ENCODE assay signal across 30 mouse cellular contexts in genomic region chr9:78386947-78387346, GRCm38 (mm10). TPM values are rescaled to one million over a fixed set of nuclear protein-coding genes. Genes with fewer than 3 reads are reported as not detected.
DNase-seq lines count a peak whose midpoint lies in the region; TF ChIP-seq lines count a peak whose summit lies in the region.
"Had no signal": no experiment of that assay in that cellular context is flagged by ENCODE, and none has a peak within 500 bp of the region (broad histone marks: within the 10 kb centered on the region; RNA-seq: fewer than 3 reads in every experiment).

No protein-coding gene starts in this region.

- H3K9me3 ChIP-seq in CH12.LX (replicated peaks; ENCODE audit: low read length) = peaks cover 3% of the 10 kb centered on the region
- H3K9me3 ChIP-seq: G1E had no signal

- peaks cover 17% of the 10 kb centered on the region for H3K27me3 ChIP-seq in CH12.LX (replicated peaks)

- no peak overlapping the region for H3K4me3 ChIP-seq in CH12.LX (replicated peaks in 1 of 3; ENCODE audit: low read depth in 2 of 3, low read length in 2 of 3, poor library complexity in 1 of 3)

- no peak overlapping the region for H3K27ac ChIP-seq in CH12.LX (ENCODE audit: insufficient read depth, low read depth)

- in situ Hi-C loops in CH12.LX (cut with MboI; ENCODE audit: low pct_ligation_motif_present, low pct_unique_long_range_greater_than_20kb, low sequenced_read_pairs) = no loop called here

- no peaks in the 10 kb centered on the region for H3K79me2 ChIP-seq in CH12.LX (replicated peaks; ENCODE audit: control insufficient read depth, extremely low read depth, insufficient read depth, poor library complexity, severe bottlenecking)

- DNase-seq in 416B (ENCODE audit: low read depth) (peak; percentile 17), CH12.LX (ENCODE audit: extremely low read depth) (peak; percentile 34)
- peak; percentile 13 for DNase-seq in CD4-positive helper T cell, adult 2 months (ENCODE audit: low read depth, low spot score)
- DNase-seq in induced T-regulatory cell, adult 2 months (ENCODE audit: low read depth) = peak; percentile 39
- DNase-seq in left cerebral cortex, postnatal 14 days (ENCODE audit: low spot score in 2 of 2) = no peak
- DNase-seq in layer of hippocampus, postnatal 14 days (ENCODE audit: low spot score in 2 of 2) = no peak
- DNase-seq in gastrocnemius, postnatal 10 days = no peak
- DNase-seq in heart, postnatal 25 days (ENCODE audit: low spot score) = no peak
- DNase-seq: adrenal gland, adult 2 months; adrenal gland, adult 8-10 months; adrenal gland, postnatal 10 days; adrenal gland, postnatal 14 days; adrenal gland, postnatal 25 days; adrenal gland, postnatal 36 days; B cell, adult 2 months; cerebellum, adult 11 months; cerebellum, adult 11-12 months; cerebellum, adult 18-20 months; cerebellum, adult 2 months; cerebellum, adult 8-10 months had no signal

- H3K9ac ChIP-seq in CH12.LX (ENCODE audit: insufficient read depth, low read depth) = no peak overlapping the region

- H3K4me2 ChIP-seq in CH12.LX (ENCODE audit: insufficient read depth, low read depth, poor library complexity, severe bottlenecking) = no peak overlapping the region

- intact Hi-C loops in left cerebral cortex, postnatal 14 days (cut with DNase I) = no loop called here
- intact Hi-C loops in heart, postnatal 25 days (cut with DNase I) = no loop called here

- no peak for TF ChIP-seq RAD21 in CH12.LX (IDR thresholded peaks at IDR 0.05; ENCODE audit: low read depth, low read length)

- dilution Hi-C loops in CH12.LX (cut with MboI; ENCODE audit: extremely low pct_ligation_motif_present, extremely low pct_unique_long_range_greater_than_20kb, low sequenced_read_pairs) = no loop called here

- TF ChIP-seq EP300 in CH12.LX (IDR thresholded peaks at IDR 0.05; ENCODE audit: low read length) = peak; percentile 88

- no peak for TF ChIP-seq POLR2A in CH12.LX (IDR thresholded peaks at IDR 0.05; ENCODE audit: low read depth, low read length)

- peaks cover 3 to 5% of the 10 kb centered on the region in 2 experiments; a peak in 2 of 4 replicates for H3K4me1 ChIP-seq in CH12.LX (ENCODE audit: control insufficient read depth in 1 of 2, insufficient read depth in 2 of 2)

- no peaks in the 10 kb centered on the region for H3K36me3 ChIP-seq in CH12.LX (replicated peaks in 1 of 2; ENCODE audit: control insufficient read depth in 1 of 2, insufficient read depth in 1 of 2, low read length in 1 of 2)
- H3K36me3 ChIP-seq: G1E had no signal

- TF ChIP-seq CTCF in CH12.LX (conservative IDR thresholded peaks at IDR 0.05 in 1 of 2, IDR thresholded peaks at IDR 0.05 in 1 of 2; ENCODE audit: low read depth in 2 of 2, low read length in 2 of 2) = no peak

TF ChIP-seq in CH12.LX, 34 proteins besides CTCF, POLR2A, EP300 and RAD21:
- TF ChIP-seq TCF12 (IDR thresholded peaks at IDR 0.05; ENCODE audit: low read depth, low read length) (no peak), ZC3H11A (IDR thresholded peaks at IDR 0.05; ENCODE audit: low read depth, low read length) (no peak), NELFE (IDR thresholded peaks at IDR 0.05; ENCODE audit: low read depth, low read length) (no peak), USF1 (IDR thresholded peaks at IDR 0.05; ENCODE audit: low read depth, low read length) (no peak), PAX5 (IDR thresholded peaks at IDR 0.05; ENCODE audit: low read length) (no peak), MYC (IDR thresholded peaks at IDR 0.05; ENCODE audit: low read depth, low read length) (peak; percentile 42; the same call in 1 of the 2 replicates), MEF2A (IDR thresholded peaks at IDR 0.05; ENCODE audit: borderline replicate concordance, low read depth, low read length) (no peak), ELF1 (IDR thresholded peaks at IDR 0.05; ENCODE audit: low read depth, low read length) (no peak), BHLHE40 (IDR thresholded peaks at IDR 0.05; ENCODE audit: low read depth, low read length) (peak; percentile 55), SMC3 (IDR thresholded peaks at IDR 0.05; ENCODE audit: low read depth, low read length) (no peak), IRF4 (IDR thresholded peaks at IDR 0.05; ENCODE audit: low read depth, low read length) (peak; percentile 65), RCOR1 (conservative IDR thresholded peaks at IDR 0.05; ENCODE audit: low read depth, low read length) (0 out of 2 replicates have a peak, but pooled peaks have one; percentile 26), NRF1 (IDR thresholded peaks at IDR 0.05; ENCODE audit: low read depth, low read length) (no peak), JUN (IDR thresholded peaks at IDR 0.05; ENCODE audit: insufficient read depth, low read depth, low read length) (peak; percentile 72), CHD2 (IDR thresholded peaks at IDR 0.05; ENCODE audit: low read length) (no peak), ZMIZ1 (IDR thresholded peaks at IDR 0.05; ENCODE audit: low read depth, low read length) (no peak), KAT2A (IDR thresholded peaks at IDR 0.05; ENCODE audit: insufficient replicate concordance, low read length) (no peak), ETS1 (conservative IDR thresholded peaks at IDR 0.05; ENCODE audit: low read depth, low read length) (no peak), ZNF384 (IDR thresholded peaks at IDR 0.05; ENCODE audit: low read depth, low read length) (no peak), GABPA (IDR thresholded peaks at IDR 0.05; ENCODE audit: insufficient replicate concordance, low read depth, low read length) (no peak), SIN3A (IDR thresholded peaks at IDR 0.05; ENCODE audit: low read length) (no peak), TBP (conservative IDR thresholded peaks at IDR 0.05; ENCODE audit: low read depth, low read length) (no peak), CHD1 (IDR thresholded peaks at IDR 0.05; ENCODE audit: low read depth, low read length) (no peak), JUND (conservative IDR thresholded peaks at IDR 0.05; ENCODE audit: low read depth, low read length) (peak; percentile 87), MAFK (IDR thresholded peaks at IDR 0.05; ENCODE audit: insufficient replicate concordance, low read length) (peak; percentile 60; the same call in 1 of the 2 replicates), ZKSCAN1 (IDR thresholded peaks at IDR 0.05; ENCODE audit: borderline replicate concordance, low read depth, low read length) (no peak), POLR2AphosphoS2 (IDR thresholded peaks at IDR 0.05; ENCODE audit: low read depth, low read length) (no peak), HCFC1 (IDR thresholded peaks at IDR 0.05; ENCODE audit: low read depth, low read length) (no peak), MAX (IDR thresholded peaks at IDR 0.05; ENCODE audit: low read length) (no peak), USF2 (conservative IDR thresholded peaks at IDR 0.05; ENCODE audit: low read depth, low read length) (no peak), UBTF (IDR thresholded peaks at IDR 0.05; ENCODE audit: low read depth, low read length) (no peak)

RNA-seq across cellular contexts. Expression of gene Ooep, which starts 8.4 kb away (rescaled TPM):
- total RNA-seq in CH12.LX (2012; rRNA removed) (not detected in 2 replicates), CH12.LX (2014; rRNA removed) (not detected in 2 replicates)
- polyA plus RNA-seq in CH12.LX (2012; ENCODE audit: insufficient read length, low read depth) = not detected in 2 replicates
- not detected for total RNA-seq in left cerebral cortex, postnatal 14 days (2021)
- total RNA-seq in layer of hippocampus, postnatal 14 days (2021) = under 1 TPM; 0.21 to 0.29 TPM
- total RNA-seq in gastrocnemius, postnatal 10 days (2021) = under 1 TPM in 1 of 2 experiments, not detected in 1; 0.12 TPM
- total RNA-seq in heart, postnatal 25 days (2021) = not detected
- total RNA-seq: adrenal gland, adult 18-20 months; adrenal gland, adult 2 months; adrenal gland, adult 8-10 months; adrenal gland, postnatal 14 days; adrenal gland, postnatal 25 days; adrenal gland, postnatal 36 days; G1E; MEL had no signal
- polyA plus RNA-seq: adrenal gland, adult 2 months; CD4-positive, CD25-positive, alpha-beta regulatory T cell, adult 4 months; G1E; Patski had no signal

RNA-seq across cellular contexts. Expression of gene Ddx43, which starts 8.6 kb away (rescaled TPM):
- not detected in 2 replicates for total RNA-seq in CH12.LX (2012; rRNA removed)
- not detected in 2 replicates for total RNA-seq in CH12.LX (2014; rRNA removed)
- polyA plus RNA-seq in CH12.LX (2012; ENCODE audit: insufficient read length, low read depth) = not detected in 2 replicates
- not detected for total RNA-seq in left cerebral cortex, postnatal 14 days (2021)
- total RNA-seq in layer of hippocampus, postnatal 14 days (2021) = under 1 TPM in 1 of 2 experiments, not detected in 1; 0.14 TPM
- total RNA-seq in gastrocnemius, postnatal 10 days (2021) = not detected
- not detected for total RNA-seq in heart, postnatal 25 days (2021)
- total RNA-seq: adrenal gland, adult 18-20 months; adrenal gland, adult 2 months; adrenal gland, adult 8-10 months; adrenal gland, postnatal 10 days; adrenal gland, postnatal 14 days; adrenal gland, postnatal 25 days; adrenal gland, postnatal 36 days had no signal
- polyA plus RNA-seq: C2C12, G1E had no signal

RNA-seq across cellular contexts. Expression of gene Dppa5a, which starts 19.0 kb away (rescaled TPM):
- total RNA-seq in CH12.LX (2012; rRNA removed) (not detected in 2 replicates), CH12.LX (2014; rRNA removed) (not detected in 2 replicates)
- polyA plus RNA-seq in CH12.LX (2012; ENCODE audit: insufficient read length, low read depth) = not detected in 2 replicates
- total RNA-seq in left cerebral cortex, postnatal 14 days (2021) = not detected
- not detected for total RNA-seq in layer of hippocampus, postnatal 14 days (2021)
- total RNA-seq in gastrocnemius, postnatal 10 days (2021) = not detected
- total RNA-seq in heart, postnatal 25 days (2021) = not detected
- total RNA-seq: adrenal gland, adult 18-20 months; adrenal gland, adult 2 months; adrenal gland, adult 8-10 months; adrenal gland, postnatal 14 days; adrenal gland, postnatal 25 days; adrenal gland, postnatal 36 days; adrenal gland, postnatal 4 days; G1E; MEL had no signal
- polyA plus RNA-seq: activated CD4-positive, CD25-positive, alpha-beta regulatory T cell, adult 4 months; adrenal gland, adult 2 months; CD4-positive, CD25-positive, alpha-beta regulatory T cell, adult 4 months; G1E; Patski had no signal

RNA-seq across cellular contexts. Expression of gene Gsta2, which starts 31.4 kb away (rescaled TPM):
- total RNA-seq in CH12.LX (2012; rRNA removed) (not detected in 2 replicates), CH12.LX (2014; rRNA removed) (not detected in 2 replicates)
- not detected in 2 replicates for polyA plus RNA-seq in CH12.LX (2012; ENCODE audit: insufficient read length, low read depth)
- total RNA-seq in left cerebral cortex, postnatal 14 days (2021) = not detected
- total RNA-seq in layer of hippocampus, postnatal 14 days (2021) = not detected
- total RNA-seq in gastrocnemius, postnatal 10 days (2021) = not detected
- 1 to 10 TPM in 1 of 2 experiments, under 1 TPM in 1; 0.45 to 1.2 TPM for total RNA-seq in heart, postnatal 25 days (2021)
- total RNA-seq: ES-E14, G1E, MEL had no signal
- polyA plus RNA-seq: activated CD4-positive, CD25-positive, alpha-beta regulatory T cell, adult 4 months; adrenal gland, adult 2 months; brain, embryonic 14.5 days; CD4-positive, CD25-positive, alpha-beta regulatory T cell, adult 4 months; cerebellum, adult 2 months; G1E had no signal

RNA-seq across cellular contexts. Expression of gene Cgas, which starts 56.1 kb away (rescaled TPM):
- not detected in 2 replicates for total RNA-seq in CH12.LX (2012; rRNA removed)
- not detected in 2 replicates for total RNA-seq in CH12.LX (2014; rRNA removed)
- polyA plus RNA-seq in CH12.LX (2012; ENCODE audit: insufficient read length, low read depth) = not detected in 2 replicates
- total RNA-seq in left cerebral cortex, postnatal 14 days (2021) = under 1 TPM; 0.53 to 0.77 TPM
- 1 to 10 TPM in 1 of 2 experiments, under 1 TPM in 1; 0.81 to 1.1 TPM for total RNA-seq in layer of hippocampus, postnatal 14 days (2021)
- total RNA-seq in gastrocnemius, postnatal 10 days (2021) = 1 to 10 TPM in 1 of 2 experiments, under 1 TPM in 1; 0.96 to 1.2 TPM
- total RNA-seq in heart, postnatal 25 days (2021) = under 1 TPM; 0.45 to 0.55 TPM

Comparison
In these comparisons a context has a peak if more than half of its experiments do, and no peak if none do; other contexts are left out.
1. DNase-seq: peak in 416B (single experiment), CD4-positive helper T cell, adult 2 months (single experiment), CH12.LX (single experiment) and induced T-regulatory cell, adult 2 months (single experiment); none in left cerebral cortex, postnatal 14 days (0 of 2), layer of hippocampus, postnatal 14 days (0 of 2), gastrocnemius, postnatal 10 days (single experiment) and heart, postnatal 25 days (single experiment).